Mouse (Mus musculus) kidney, adult 18-20 months (tissue): ENCODE data around the gene 1700037H04Rik.

Source experiments
- DNase-seq: peaks from one replicate; pipeline ENCODE4 v3.0.0; 2021

The 1700037H04Rik gene

GRCm38 (mm10) chr2:131159938-131160581 lies at the start of gene 1700037H04Rik:
1700037H04Rik (minus strand) TSS chr2:131160081.
- DNase-seq: peak; percentile 95

DNA sequence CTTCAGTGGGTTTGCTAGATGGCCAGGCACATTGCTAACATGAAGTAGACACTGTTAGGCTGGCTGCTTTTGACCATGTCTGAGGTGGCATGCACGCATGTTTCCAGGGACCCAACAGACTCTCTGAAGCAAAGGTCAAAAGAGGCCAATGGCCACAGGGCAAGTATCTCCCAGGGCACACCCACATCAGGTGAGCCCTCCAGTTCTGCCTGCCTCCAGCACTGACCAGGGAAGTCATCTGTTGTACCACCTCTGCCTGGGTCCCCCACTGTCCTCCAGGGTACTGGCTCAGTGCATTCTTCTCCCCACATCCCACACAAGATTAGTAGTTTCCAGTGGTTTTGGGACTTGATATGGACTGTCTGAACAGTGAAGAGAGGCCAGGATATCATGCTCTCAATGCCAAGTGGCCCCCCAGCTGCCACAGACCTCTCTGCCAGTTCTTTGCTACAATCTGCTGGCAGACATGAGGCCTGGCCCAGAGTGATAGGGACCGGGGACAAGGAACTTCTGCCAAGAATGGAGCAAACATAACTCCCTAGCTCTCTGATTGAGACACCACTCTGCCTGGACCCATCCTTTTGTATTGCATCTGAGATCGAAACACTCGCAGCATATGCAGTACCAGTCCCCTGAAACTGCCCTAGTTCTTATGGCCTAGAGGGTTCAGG lies 49.4 kb upstream of the 1700037H04Rik start:
- DNase-seq: no peak

- no peak for DNase-seq
Observed at GRCm38 (mm10) chr2:131208356-131208755, 48.5 kb upstream of the 1700037H04Rik start.

DNA sequence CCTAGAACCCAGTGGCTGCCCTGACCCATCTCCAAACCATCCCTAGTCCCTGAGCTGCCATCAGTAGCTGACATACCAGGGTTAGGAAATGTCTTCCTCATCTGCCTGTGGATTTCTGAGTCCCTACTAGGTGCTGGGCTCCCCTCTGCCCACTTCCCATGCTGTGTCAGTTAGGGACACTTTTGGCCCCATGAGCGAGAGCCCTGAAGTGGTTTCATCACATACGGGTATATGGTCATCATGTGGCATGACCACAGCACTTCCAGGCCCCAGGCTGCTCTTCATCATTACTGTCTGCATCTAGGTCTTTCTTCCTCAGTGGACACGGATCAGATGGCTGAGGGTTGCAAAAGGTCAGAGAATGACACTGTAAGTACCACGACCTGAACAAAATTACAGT lies 46.9 kb upstream of the 1700037H04Rik start, which contains the start of gene Ap5s1:
TSS of gene Ap5s1 (plus strand) at position 301 of the 400 bp plus-strand sequence.
- DNase-seq: no peak

DNA sequence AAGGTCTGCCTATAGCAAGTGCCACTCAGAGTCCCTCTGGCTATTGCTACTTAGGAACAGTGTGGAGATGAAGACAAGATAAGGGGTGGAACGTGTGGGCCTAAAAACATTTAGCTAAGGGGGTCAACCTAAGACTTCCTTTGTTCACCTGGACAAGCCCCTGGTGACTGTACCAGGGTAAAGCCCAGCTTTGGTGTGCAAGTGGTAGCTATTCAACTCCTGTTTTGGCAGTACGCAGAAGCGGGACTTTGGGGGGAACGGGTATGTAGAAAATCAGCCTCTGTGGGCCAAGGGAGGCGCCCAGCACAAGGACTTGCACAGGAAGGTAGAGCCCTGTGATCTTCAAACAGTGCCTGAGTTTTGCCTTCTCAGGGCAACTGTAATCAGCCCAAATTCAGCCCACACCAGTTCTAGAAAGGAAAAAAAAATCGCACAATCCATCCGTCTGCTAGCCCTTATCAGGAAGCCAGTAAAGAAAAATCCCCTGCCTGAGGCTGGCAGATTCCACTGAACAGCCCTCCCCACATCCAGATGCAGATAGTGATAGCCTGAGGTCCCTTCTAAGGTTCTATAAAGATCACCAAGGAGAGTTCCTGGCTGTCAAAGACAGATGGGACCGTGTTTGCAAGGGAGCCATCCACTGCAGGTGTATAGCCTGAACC lies 45.8 kb upstream of the 1700037H04Rik start:
- DNase-seq: no peak

DNA sequence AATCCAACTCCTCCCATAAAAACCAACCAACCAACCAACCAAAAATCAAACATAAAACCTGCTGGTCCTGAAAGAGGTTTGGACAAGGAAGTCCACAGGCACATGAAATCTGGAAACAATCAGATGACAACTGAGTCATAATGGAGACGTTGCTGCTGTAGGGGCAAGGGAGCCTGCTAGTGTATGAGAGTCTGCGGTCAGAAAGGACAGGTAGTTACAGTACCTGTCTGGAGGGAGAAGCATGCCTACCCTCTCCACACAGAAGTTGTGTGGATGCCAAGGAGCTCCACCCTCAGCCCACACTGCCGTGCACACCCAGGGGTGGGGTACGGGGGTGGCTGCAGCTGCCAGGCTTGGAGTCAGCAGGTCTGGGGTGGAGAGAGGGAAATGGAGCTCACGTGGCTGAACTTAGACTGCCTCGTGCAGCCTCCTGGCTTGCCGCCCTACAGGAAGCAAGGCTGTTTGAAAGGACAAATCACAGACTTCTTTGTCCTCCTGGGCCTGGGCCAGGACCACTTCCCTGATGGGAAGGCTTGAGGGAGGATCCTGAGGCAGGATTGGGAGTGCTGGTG lies 44.6 kb upstream of the 1700037H04Rik start:
- peak; percentile 96 for DNase-seq

- DNase-seq: no peak
Observed at GRCm38 (mm10) chr2:131203816-131204409, 44.0 kb upstream of the 1700037H04Rik start.

- no peak for DNase-seq
Observed at GRCm38 (mm10) chr2:131201262-131201661, 41.4 kb upstream of the 1700037H04Rik start.

DNA sequence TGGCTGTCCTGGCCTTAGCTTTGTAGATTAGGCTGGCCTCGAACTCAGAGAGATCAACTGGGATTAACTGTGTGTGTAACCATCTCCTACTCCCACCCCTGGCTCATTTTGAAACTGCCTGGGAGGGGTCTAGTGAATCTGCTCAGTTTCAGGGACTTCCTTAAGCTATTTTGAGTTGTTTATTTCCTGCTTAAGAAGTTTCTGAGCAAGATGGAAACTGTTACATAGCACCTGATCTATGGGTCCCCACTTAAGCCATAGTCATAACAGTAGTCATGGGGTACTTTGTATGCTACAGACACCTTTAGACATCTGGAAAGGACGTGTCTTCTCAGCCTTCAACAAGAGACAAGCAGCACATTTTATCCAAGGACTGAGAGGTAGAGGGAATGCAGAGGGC lies 40.8 kb upstream of the 1700037H04Rik start:
- no peak for DNase-seq

GRCm38 (mm10) chr2:131196606-131197316 lies 36.9 kb upstream of the 1700037H04Rik start:
- DNase-seq: no peak

DNA sequence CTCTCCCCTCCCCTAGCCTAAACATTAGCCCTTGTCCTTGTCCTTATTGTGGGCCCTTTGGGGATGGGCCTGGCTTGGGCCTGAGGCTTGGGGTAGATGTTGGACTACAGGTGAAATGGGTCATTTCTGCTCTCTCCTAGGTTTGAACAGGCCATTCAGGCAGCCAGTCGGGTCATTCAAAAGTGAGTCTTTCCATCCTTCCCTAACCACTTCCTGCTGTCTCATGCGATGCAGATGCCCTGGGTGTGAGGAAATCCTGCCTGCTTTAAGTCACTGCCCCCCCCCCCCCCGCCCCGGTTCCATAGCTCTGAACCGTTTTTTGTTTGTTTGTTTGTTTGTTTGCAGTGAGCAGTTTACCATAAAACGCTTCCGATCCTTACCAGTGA lies 31.1 kb upstream of the 1700037H04Rik start:
- no peak for DNase-seq

GRCm38 (mm10) chr2:131190344-131191004 lies 30.6 kb upstream of the 1700037H04Rik start:
- peak; percentile 57 for DNase-seq

DNA sequence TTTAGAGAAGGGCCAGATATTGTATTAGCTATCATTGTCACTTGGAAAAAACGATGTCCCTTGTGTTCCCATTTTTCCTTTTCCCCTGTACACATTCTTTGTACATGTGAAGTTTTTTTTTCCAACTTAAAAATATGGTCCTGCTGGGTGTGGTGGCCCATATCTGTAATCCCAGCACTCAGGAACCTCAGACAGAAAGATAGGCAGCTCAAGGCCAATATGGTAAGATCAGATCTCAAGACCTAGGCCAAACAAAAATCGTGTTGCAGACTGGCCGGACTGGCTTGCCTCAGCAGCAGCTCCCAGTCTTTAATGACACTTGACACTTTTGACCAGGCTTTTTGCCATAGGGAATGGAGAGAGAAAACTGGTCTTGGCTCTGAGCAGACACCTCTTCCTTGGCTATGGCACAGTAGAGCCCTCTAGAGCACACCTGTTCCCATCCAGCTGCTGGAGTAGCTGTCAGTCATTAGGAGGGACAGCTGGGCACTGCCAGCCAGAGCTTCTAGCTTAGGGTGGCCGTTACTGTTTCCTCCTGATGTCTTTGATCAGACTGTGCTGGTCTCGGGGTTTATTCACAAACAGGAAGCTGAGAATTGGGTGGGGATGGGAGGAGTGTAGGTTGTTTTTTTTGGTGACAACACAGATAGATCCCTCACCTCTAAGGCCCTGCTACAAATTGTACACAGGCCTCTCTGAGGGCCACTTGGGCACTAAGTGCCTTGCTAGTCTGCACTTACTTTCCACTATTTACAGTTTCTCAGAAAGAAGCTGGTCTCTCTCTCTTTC lies 29.8 kb upstream of the 1700037H04Rik start:
- DNase-seq: no peak

DNA sequence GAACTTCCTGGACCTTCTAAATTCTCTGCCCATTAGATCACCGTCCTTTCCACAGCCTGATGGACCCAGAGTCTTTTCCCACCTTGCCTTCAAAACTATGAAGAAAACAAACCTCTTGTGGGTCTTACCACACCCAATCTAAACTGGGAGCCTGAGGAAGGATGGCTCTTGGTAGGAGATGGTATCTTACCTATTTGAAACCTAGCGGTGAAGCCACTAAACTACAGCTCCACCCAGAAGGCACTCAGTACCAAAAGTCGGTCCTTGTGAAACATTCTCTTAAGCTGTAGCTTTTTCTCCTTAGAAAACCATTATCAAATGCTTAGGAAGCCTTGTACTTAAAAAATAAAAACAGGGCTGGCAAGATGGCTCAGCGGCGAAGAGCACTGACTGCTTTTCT lies 28.4 kb upstream of the 1700037H04Rik start:
- DNase-seq: no peak

GRCm38 (mm10) chr2:131187602-131187922 lies 27.7 kb upstream of the 1700037H04Rik start:
- DNase-seq: no peak

DNA sequence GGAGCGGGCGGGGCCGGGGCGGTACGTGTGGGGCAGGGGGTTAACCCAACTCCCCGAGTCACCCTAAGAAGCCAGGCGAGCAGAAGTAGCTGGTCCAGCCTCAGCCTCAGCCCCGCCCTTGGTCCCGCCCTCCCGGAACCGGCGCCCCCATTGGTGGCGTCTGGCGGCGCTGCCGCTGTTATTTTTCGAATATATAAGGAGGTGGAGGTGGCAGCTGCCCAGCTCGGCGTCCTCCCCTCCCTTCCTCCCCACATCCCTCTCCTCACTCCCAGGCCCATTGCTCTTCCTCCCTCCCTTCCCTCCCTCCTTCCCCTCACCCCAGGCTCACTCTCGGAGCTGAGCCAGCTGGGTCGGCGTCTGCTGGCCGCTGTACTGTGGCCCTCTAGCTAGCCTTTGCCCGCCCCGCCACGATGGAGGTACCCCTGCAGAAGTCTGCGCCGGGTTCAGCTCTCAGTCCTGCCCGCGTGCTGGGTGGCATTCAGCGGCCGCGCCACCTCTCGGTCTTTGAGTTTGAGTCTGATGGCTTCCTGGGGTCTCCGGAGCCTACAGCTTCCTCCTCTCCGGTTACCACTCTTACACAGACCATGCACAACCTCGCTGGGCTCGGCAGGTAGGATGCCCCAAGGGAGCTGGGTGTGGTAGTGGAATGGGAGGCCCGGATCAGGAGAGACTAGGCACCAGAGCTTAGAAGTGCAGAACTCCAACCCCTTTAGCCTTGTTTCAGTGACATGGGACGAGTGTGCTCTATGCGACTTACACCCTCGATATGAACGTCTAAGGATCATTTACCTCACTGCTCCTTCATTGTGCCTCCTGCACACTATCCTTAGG lies 27.1 kb upstream of the 1700037H04Rik start, which contains the start of the genes Cdc25b and Spef1:
TSS of gene Cdc25b (plus strand) at position 179 of the 831 bp plus-strand sequence.
TSS of gene Spef1 (minus strand) at position 512 of the 831 bp plus-strand sequence.
- peak; percentile 88 for DNase-seq

- DNase-seq: no peak
Observed at GRCm38 (mm10) chr2:131186343-131186742, 26.5 kb upstream of the 1700037H04Rik start.

DNA sequence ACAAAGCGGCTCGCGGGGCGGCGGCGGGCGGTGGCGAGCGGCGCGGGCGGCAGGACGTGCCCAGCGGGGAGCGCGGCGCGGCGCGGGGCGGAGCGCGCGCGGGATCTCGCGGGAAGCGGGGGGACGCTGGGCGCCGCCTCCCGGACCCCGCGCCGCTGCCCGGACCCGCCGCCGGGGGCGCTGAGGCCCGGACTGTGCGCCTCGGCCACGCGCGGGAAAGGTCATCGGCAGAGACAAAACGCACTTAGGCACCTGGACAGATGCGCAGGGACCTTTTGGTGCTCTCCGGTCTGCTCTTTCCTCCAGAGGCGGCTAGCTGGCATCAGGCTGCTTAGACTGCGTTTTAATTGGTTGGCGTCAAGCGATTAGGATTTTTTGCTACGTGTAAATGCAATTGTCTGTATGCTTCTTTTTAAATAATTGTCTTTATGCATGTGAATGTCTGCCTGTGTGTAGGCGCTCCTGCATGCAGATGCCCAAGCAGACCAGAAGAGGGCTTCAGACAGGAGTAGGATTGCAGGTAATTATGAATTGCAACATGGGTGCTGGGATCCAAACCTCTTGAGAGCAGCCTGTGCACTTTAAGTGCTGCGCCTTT lies 20.2 kb upstream of the 1700037H04Rik start, which contains the start of gene Cenpb:
TSS of gene Cenpb (minus strand) at position 78 of the 598 bp plus-strand sequence.
- DNase-seq: peak; percentile 90

DNA sequence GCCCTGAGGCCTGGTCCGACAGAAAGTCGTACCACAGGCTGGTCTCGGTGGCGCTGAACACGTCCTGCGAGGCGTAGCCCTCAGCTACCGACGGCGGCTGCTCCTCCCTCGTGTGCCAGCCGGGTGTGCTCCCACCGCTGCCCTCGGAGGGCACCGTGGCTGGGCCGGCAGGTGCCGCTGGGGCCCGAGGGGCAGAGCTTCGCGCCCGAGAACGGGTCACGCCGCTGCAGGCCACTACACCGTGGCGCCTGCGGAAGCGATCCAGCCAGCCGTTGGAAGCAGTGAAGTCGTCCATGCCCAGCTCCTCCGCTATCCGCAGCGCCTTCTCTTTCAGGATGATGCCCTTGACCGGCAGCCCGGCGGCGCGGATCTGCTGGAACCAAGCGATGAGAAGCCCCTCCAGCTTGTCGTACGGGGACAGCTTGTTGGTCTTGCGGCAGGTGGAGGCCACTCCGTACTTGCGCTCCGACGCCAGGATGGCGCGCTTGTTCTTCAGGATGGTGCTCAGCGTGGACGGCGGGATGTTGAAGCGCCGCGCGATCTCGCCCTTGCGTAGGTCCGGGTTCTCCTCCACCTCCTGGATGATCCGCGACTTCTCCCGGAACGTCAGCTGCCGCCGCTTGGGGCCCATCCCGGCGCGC lies 19.5 kb upstream of the 1700037H04Rik start:
- peak; percentile 70 for DNase-seq
